Mouse (Mus musculus): ENCODE measurements around the gene Pik3c2g. TPM values are rescaled to one million over a fixed set of nuclear protein-coding genes. Genes with fewer than 3 reads are reported as not detected.

Pik3c2g gene
- polyA plus RNA-seq, 1 experiment from 2014 or later = 3.0 TPM

- Histone ChIP-seq H3K9ac (replicated peaks; ENCODE audit: low read depth) (no peak overlapping the region), H3K4me1 (ENCODE audit: insufficient read depth, low read depth, low read length) (no peaks in the 10 kb centered on the region), H3K27me3 (replicated peaks; ENCODE audit: insufficient read depth, low read length) (no peaks in the 10 kb centered on the region), H3K27ac (ENCODE audit: low read length) (no peak overlapping the region), H3K9me3 (ENCODE audit: low read length) (no peaks in the 10 kb centered on the region), H3K36me3 (ENCODE audit: insufficient read depth, low read length) (no peaks in the 10 kb centered on the region), H3K4me3 (ENCODE audit: low read depth, low read length) (no peak overlapping the region), H3K4me2 (replicated peaks; ENCODE audit: low read depth, low read length) (no peak overlapping the region)
- WGBS = 100% methylated on average over 1 of the region's 1 CpGs
- DNase-seq (ENCODE audit: low spot score) (no peak), ATAC-seq (no peak)
- TF ChIP-seq CTCF (IDR thresholded peaks at IDR 0.05) = no peak
- no peak for TF ChIP-seq EP300 (IDR thresholded peaks at IDR 0.05)
Observed at GRCm38 (mm10) chr6:139842626-139843025, 255.6 kb downstream of the Pik3c2g start.

GRCm38 (mm10) chr6:139843531-139843930 lies 256.5 kb downstream of the Pik3c2g start:
- DNase-seq (ENCODE audit: low spot score) (no peak), ATAC-seq (no peak)
- Histone ChIP-seq H3K4me2 (replicated peaks; ENCODE audit: low read depth, low read length) (no peak overlapping the region), H3K27me3 (replicated peaks; ENCODE audit: insufficient read depth, low read length) (no peaks in the 10 kb centered on the region), H3K36me3 (ENCODE audit: insufficient read depth, low read length) (no peaks in the 10 kb centered on the region), H3K4me1 (ENCODE audit: insufficient read depth, low read depth, low read length) (no peaks in the 10 kb centered on the region), H3K9me3 (ENCODE audit: low read length) (no peaks in the 10 kb centered on the region), H3K9ac (replicated peaks; ENCODE audit: low read depth) (no peak overlapping the region), H3K4me3 (ENCODE audit: low read depth, low read length) (no peak overlapping the region), H3K27ac (ENCODE audit: low read length) (no peak overlapping the region)
- 65% methylated on average over 4 of the region's 4 CpGs for WGBS
- TF ChIP-seq EP300 (IDR thresholded peaks at IDR 0.05) = no peak
- no peak for TF ChIP-seq CTCF (IDR thresholded peaks at IDR 0.05)

- Histone ChIP-seq H3K4me3 (ENCODE audit: low read depth, low read length) (no peak overlapping the region), H3K36me3 (ENCODE audit: insufficient read depth, low read length) (no peaks in the 10 kb centered on the region), H3K4me2 (replicated peaks; ENCODE audit: low read depth, low read length) (no peak overlapping the region), H3K9ac (replicated peaks; ENCODE audit: low read depth) (no peak overlapping the region), H3K27me3 (replicated peaks; ENCODE audit: insufficient read depth, low read length) (no peaks in the 10 kb centered on the region), H3K9me3 (ENCODE audit: low read length) (no peaks in the 10 kb centered on the region), H3K27ac (ENCODE audit: low read length) (no peak overlapping the region), H3K4me1 (ENCODE audit: insufficient read depth, low read depth, low read length) (no peaks in the 10 kb centered on the region)
- TF ChIP-seq CTCF (IDR thresholded peaks at IDR 0.05) (no peak), EP300 (IDR thresholded peaks at IDR 0.05) (no peak)
- WGBS = 33% methylated on average over 7 of the region's 7 CpGs
- ATAC-seq = no peak
- DNase-seq (ENCODE audit: low spot score) = no peak
Observed at GRCm38 (mm10) chr6:139846889-139847544, 260.0 kb downstream of the Pik3c2g start.

GRCm38 (mm10) chr6:139849931-139850330 lies 262.9 kb downstream of the Pik3c2g start:
- no peak overlapping the region for H3K4me3 ChIP-seq (ENCODE audit: low read depth, low read length)
- H3K27ac ChIP-seq (ENCODE audit: low read length) = no peak overlapping the region
- DNase-seq (ENCODE audit: low spot score) = no peak
- no peaks in the 10 kb centered on the region for H3K27me3 ChIP-seq (replicated peaks; ENCODE audit: insufficient read depth, low read length)
- H3K4me1 ChIP-seq (ENCODE audit: insufficient read depth, low read depth, low read length) = no peaks in the 10 kb centered on the region
- no peaks in the 10 kb centered on the region for H3K36me3 ChIP-seq (ENCODE audit: insufficient read depth, low read length)
- H3K4me2 ChIP-seq (replicated peaks; ENCODE audit: low read depth, low read length) = no peak overlapping the region
- no peak for ATAC-seq
- no peak overlapping the region for H3K9ac ChIP-seq (replicated peaks; ENCODE audit: low read depth)
- TF ChIP-seq CTCF (IDR thresholded peaks at IDR 0.05) (no peak), EP300 (IDR thresholded peaks at IDR 0.05) (no peak)
- no peaks in the 10 kb centered on the region for H3K9me3 ChIP-seq (ENCODE audit: low read length)
- WGBS = 53% methylated on average over 3 of the region's 3 CpGs

- no peak overlapping the region for H3K4me3 ChIP-seq (ENCODE audit: low read depth, low read length)
- no peaks in the 10 kb centered on the region for H3K9me3 ChIP-seq (ENCODE audit: low read length)
- ATAC-seq = no peak
- no peak overlapping the region for H3K4me2 ChIP-seq (replicated peaks; ENCODE audit: low read depth, low read length)
- H3K27ac ChIP-seq (ENCODE audit: low read length) = no peak overlapping the region
- DNase-seq (ENCODE audit: low spot score) = no peak
- TF ChIP-seq EP300 (IDR thresholded peaks at IDR 0.05) (no peak), CTCF (IDR thresholded peaks at IDR 0.05) (no peak)
- no peaks in the 10 kb centered on the region for H3K4me1 ChIP-seq (ENCODE audit: insufficient read depth, low read depth, low read length)
- no peaks in the 10 kb centered on the region for H3K36me3 ChIP-seq (ENCODE audit: insufficient read depth, low read length)
- no peak overlapping the region for H3K9ac ChIP-seq (replicated peaks; ENCODE audit: low read depth)
- H3K27me3 ChIP-seq (replicated peaks; ENCODE audit: insufficient read depth, low read length) = no peaks in the 10 kb centered on the region
- WGBS = 82% methylated on average over 21 of the region's 21 CpGs
Observed at GRCm38 (mm10) chr6:139851705-139852603, 264.9 kb downstream of the Pik3c2g start.

- H3K4me2 ChIP-seq (replicated peaks; ENCODE audit: low read depth, low read length) = no peak overlapping the region
- no peaks in the 10 kb centered on the region for H3K9me3 ChIP-seq (ENCODE audit: low read length)
- no peaks in the 10 kb centered on the region for H3K36me3 ChIP-seq (ENCODE audit: insufficient read depth, low read length)
- WGBS = 72% methylated on average over 3 of the region's 3 CpGs
- H3K4me1 ChIP-seq (ENCODE audit: insufficient read depth, low read depth, low read length) = no peaks in the 10 kb centered on the region
- ATAC-seq (no peak), DNase-seq (ENCODE audit: low spot score) (no peak)
- no peak overlapping the region for H3K9ac ChIP-seq (replicated peaks; ENCODE audit: low read depth)
- no peaks in the 10 kb centered on the region for H3K27me3 ChIP-seq (replicated peaks; ENCODE audit: insufficient read depth, low read length)
- TF ChIP-seq CTCF (IDR thresholded peaks at IDR 0.05) (no peak), EP300 (IDR thresholded peaks at IDR 0.05) (no peak)
- H3K4me3 ChIP-seq (ENCODE audit: low read depth, low read length) = no peak overlapping the region
- H3K27ac ChIP-seq (ENCODE audit: low read length) = no peak overlapping the region
Observed at GRCm38 (mm10) chr6:139852836-139853235, 265.8 kb downstream of the Pik3c2g start.

All from lung, postnatal 0 days (tissue).